Mouse (Mus musculus) embryo, embryonic 9.5 days (tissue): Measurements from ENCODE around the gene Scgb2b17.
"Not testable (repeated sequence)": the region's sequence is repeated elsewhere in the genome, so short reads cannot be mapped to it uniquely, and the experiment has no call there.

Source experiments
- DNase-seq: peaks from one replicate; pipeline ENCODE4 v3.0.0-alpha.2; 2017; ENCODE audit errors: extremely low spot score

The Scgb2b17 gene

GRCm38 (mm10) chr7:33056461-33056860 lies at the start of gene Scgb2b17:
TSS of gene Scgb2b17 (minus strand) at chr7:33056561.
- not testable (repeated sequence) for DNase-seq

GRCm38 (mm10) chr7:33063149-33063548 lies 6.8 kb upstream of the Scgb2b17 start, which contains the start of gene Scgb1b17:
TSS of gene Scgb1b17 (plus strand) at chr7:33063449.
- DNase-seq, result not testable (repeated sequence)
